Mouse (Mus musculus) ES-E14 (cell line): Measurements from ENCODE around the gene Vmn2r3.
"Not testable (repeated sequence)": the region's sequence is repeated elsewhere in the genome, so short reads cannot be mapped to it uniquely, and the experiment has no call there.

Experiments used
- ZC3H11A ChIP-seq: IDR thresholded peaks from 2 replicates; pipeline ENCODE4 v1.6.1; 2012; ENCODE audit warnings: low read depth, mild to moderate bottlenecking, inconsistent platforms, low read length, borderline replicate concordance
- ZNF384 ChIP-seq: IDR thresholded peaks from 2 replicates; pipeline ENCODE4 v1.6.1; 2012; ENCODE audit warnings: low read depth, low read length, inconsistent platforms

DNA sequence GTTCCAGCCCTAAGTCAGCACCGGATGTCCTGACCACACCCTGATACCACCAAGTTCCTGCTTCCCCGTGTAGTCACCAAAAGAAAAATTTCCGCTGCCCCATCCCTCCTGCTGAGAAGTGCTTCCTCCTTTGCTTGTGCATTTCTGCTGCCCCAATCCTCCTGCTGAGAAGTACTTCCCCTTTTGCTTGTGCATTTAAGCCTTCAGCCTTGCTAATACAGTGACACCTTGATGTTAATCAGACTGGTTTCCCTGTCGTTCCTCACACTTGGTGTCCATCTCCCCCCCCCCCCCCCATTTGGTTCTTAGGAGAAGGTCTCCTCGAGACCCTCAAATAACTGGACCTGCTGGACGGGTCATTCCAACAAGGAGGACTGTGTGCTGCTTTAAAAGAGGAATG is 39.0 kb downstream of the Vmn2r3 start:
- TF ChIP-seq ZC3H11A, ZNF384: not testable (repeated sequence)
